Mouse (Mus musculus) kidney, postnatal 0 days (tissue): Measurements from ENCODE around the gene Slco1c1. TPM values are rescaled to one million over a fixed set of nuclear protein-coding genes. Genes with fewer than 3 reads are reported as not detected.

ENCODE experiments used
- ATAC-seq: fragments of 200-750 bp; cut with Nextera tagmentation; replicated peaks from 2 replicates; pipeline ENCODE4 v1.8.0; 2017; ENCODE audit warnings: low read depth, moderate number of reproducible peaks, moderate TSS enrichment, moderate library complexity; ENCODE audit not compliant: low FRiP score
- DNase-seq: peaks from one replicate; pipeline ENCODE4 v3.0.0-alpha.2; 2016; ENCODE audit warnings: low spot score
- H3K27ac ChIP-seq: fragments of 300-500 bp; sonication (generic); 2 replicates; pipeline ENCODE4 v1.5.1; 2014; ENCODE audit warnings: mild to moderate bottlenecking
- H3K27me3 ChIP-seq: fragments of 300-500 bp; sonication (generic); 2 replicates; pipeline ENCODE4 v1.6.1; 2014; ENCODE audit warnings: low read length, mixed read lengths; ENCODE audit not compliant: insufficient read depth
- H3K36me3 ChIP-seq: fragments of 300-500 bp; sonication (generic); 2 replicates; pipeline ENCODE4 v1.6.1; 2014; ENCODE audit warnings: low read length, mixed read lengths; ENCODE audit not compliant: insufficient read depth
- H3K4me1 ChIP-seq: fragments of 300-500 bp; sonication (generic); replicated peaks from 2 replicates; pipeline ENCODE4 v1.6.1; 2014; ENCODE audit warnings: antibody characterized with exemption, low read length, mixed read lengths; ENCODE audit not compliant: insufficient read depth
- H3K4me2 ChIP-seq: fragments of 300-500 bp; sonication (generic); 2 replicates; pipeline ENCODE4 v1.6.1; 2014; ENCODE audit warnings: mild to moderate bottlenecking, low read length, moderate library complexity, mixed read lengths
- H3K4me3 ChIP-seq: fragments of 300-500 bp; sonication (generic); replicated peaks from 2 replicates; pipeline ENCODE4 v1.5.1; 2014; ENCODE audit warnings: low read depth, low read length
- H3K9ac ChIP-seq: fragments of 300-500 bp; sonication (generic); 2 replicates; pipeline ENCODE4 v1.6.1; 2014; ENCODE audit warnings: low read depth, low read length
- H3K9me3 ChIP-seq: fragments of 300-500 bp; sonication (generic); replicated peaks from 2 replicates; pipeline ENCODE4 v1.6.1; 2016; ENCODE audit warnings: low read length, inconsistent platforms, mixed read lengths
- CTCF ChIP-seq: IDR thresholded peaks from 2 replicates; pipeline ENCODE4 v1.5.1; 2016; ENCODE audit warnings: antibody characterized with exemption, low read depth, mild to moderate bottlenecking, moderate library complexity
- WGBS: fragments of 180-500 bp; shearing (Covaris S2); extraction: QIAGEN DNeasy Blood & Tissue Kit; methylation state at CpG from one replicate; pipeline ENCODE4 v1.1.7; 2014; 5-methylcytosine and 5-hydroxymethylcytosine counted together
- polyA plus RNA-seq: library from polyadenylated mRNA; unstranded; fragments of >200 nt; fragmentation: Nextera tagmentation; extraction: Ambion mirVana; gene quantifications from 2 replicates; pipeline ENCODE4 v1.2.1, GENCODE M21; 2015

Gene Slco1c1
- polyA plus RNA-seq, 1 experiment from 2014 or later: 0.13 TPM

GRCm38 (mm10) chr6:141610702-141611260, 86.6 kb downstream of the Slco1c1 start:
- ATAC-seq: no peak
- no peak overlapping the region for H3K9ac ChIP-seq
- H3K27ac ChIP-seq: no peak overlapping the region
- H3K36me3 ChIP-seq: no peaks in the 10 kb centered on the region
- 61% methylated on average over 2 of the region's 2 CpGs for WGBS
- no peak overlapping the region for H3K4me2 ChIP-seq
- H3K27me3 ChIP-seq: no peaks in the 10 kb centered on the region
- H3K9me3 ChIP-seq: no peaks in the 10 kb centered on the region
- TF ChIP-seq CTCF: no peak
- no peak overlapping the region for H3K4me3 ChIP-seq
- no peaks in the 10 kb centered on the region for H3K4me1 ChIP-seq
- no peak for DNase-seq

DNA sequence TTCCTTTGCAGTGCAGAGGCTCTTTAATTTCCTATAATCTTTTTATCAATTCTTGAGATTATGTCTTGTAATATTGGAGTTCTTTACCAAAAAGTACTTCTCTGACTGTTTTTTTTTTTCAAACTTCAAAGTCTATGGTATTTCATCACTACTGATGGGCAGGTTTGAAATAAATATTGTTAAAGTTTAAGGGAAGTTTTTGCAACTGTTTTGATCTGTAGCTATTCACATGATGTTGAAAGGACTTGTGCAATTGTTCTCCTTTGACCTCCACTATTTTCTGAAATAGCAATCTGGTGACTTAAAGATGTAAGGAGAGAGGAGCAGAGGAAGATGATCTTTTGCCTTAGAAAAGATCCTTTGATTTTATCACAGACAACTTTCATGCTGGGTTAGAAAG, 89.8 kb downstream of the Slco1c1 start:
- Histone ChIP-seq H3K27me3 (no peaks in the 10 kb centered on the region), H3K9ac (no peak overlapping the region), H3K4me1 (no peaks in the 10 kb centered on the region), H3K9me3 (no peaks in the 10 kb centered on the region), H3K4me3 (no peak overlapping the region), H3K27ac (no peak overlapping the region), H3K36me3 (no peaks in the 10 kb centered on the region), H3K4me2 (no peak overlapping the region)
- ATAC-seq: no peak
- no peak for DNase-seq
- no peak for TF ChIP-seq CTCF

GRCm38 (mm10) chr6:141615348-141615747, 91.2 kb downstream of the Slco1c1 start:
- no peaks in the 10 kb centered on the region for H3K36me3 ChIP-seq
- H3K27me3 ChIP-seq: no peaks in the 10 kb centered on the region
- ATAC-seq: no peak
- no peak overlapping the region for H3K27ac ChIP-seq
- H3K9ac ChIP-seq: no peak overlapping the region
- 87% methylated on average over 3 of the region's 3 CpGs for WGBS
- no peak for TF ChIP-seq CTCF
- no peak overlapping the region for H3K4me3 ChIP-seq
- no peak for DNase-seq
- no peaks in the 10 kb centered on the region for H3K9me3 ChIP-seq
- H3K4me1 ChIP-seq: no peaks in the 10 kb centered on the region
- no peak overlapping the region for H3K4me2 ChIP-seq

Other genes starting within 250 kb of the Slco1c1 start
- 0.03 and 0.15 TPM in 2 replicates for gene Slco1b2, start 105.2 kb downstream of the Slco1c1 start, polyA plus RNA-seq
- not detected in 2 replicates for gene Gm5724, start 249.4 kb downstream of the Slco1c1 start, polyA plus RNA-seq